Mouse (Mus musculus): ENCODE data around the gene Chst7. TPM values are rescaled to one million over a fixed set of nuclear protein-coding genes. Genes with fewer than 3 reads are reported as not detected.

Gene Chst7
- polyA plus RNA-seq, 1 experiment from 2014 or later, result 6.6 TPM

DNA sequence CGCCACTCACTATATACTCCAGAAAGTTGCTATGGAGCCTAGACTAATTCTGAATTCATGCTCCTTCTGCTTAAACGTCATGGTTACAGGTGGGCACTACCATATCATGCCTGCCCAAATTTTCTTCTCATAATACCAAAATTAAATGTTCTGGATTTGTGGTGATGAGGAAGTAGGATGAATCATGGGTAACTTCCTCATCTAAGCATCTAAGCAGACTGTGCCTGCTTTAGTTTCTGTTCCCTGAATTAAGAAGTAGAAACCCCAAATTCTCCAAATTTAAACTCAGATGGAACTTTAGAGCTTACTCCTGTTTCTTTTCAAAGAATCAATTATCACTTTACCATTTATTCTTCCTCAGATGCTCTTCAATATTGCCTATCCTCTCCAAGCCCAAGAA, 58.4 kb downstream of the Chst7 start:
- H3K36me3 ChIP-seq (ENCODE audit: control insufficient read depth, insufficient read depth), result no peaks in the 10 kb centered on the region
- no peaks in the 10 kb centered on the region for H3K27me3 ChIP-seq (ENCODE audit: control insufficient read depth, insufficient read depth, low read length)
- no peak overlapping the region for H3K9ac ChIP-seq (ENCODE audit: low read length)
- no peak overlapping the region for H3K27ac ChIP-seq (ENCODE audit: low read length)
- H3K4me1 ChIP-seq (ENCODE audit: control insufficient read depth, insufficient read depth, low read length), result no peaks in the 10 kb centered on the region
- H3K9me3 ChIP-seq (replicated peaks; ENCODE audit: control insufficient read depth, low read length), result no peaks in the 10 kb centered on the region
- H3K4me3 ChIP-seq (ENCODE audit: low read length), result no peak overlapping the region
- H3K4me2 ChIP-seq (ENCODE audit: low read depth, low read length), result no peak overlapping the region
- ATAC-seq (replicated peaks; ENCODE audit: extremely low read depth, insufficient read depth, low FRiP score), result no peak
- WGBS, result 74% methylated on average over 2 of the region's 2 CpGs

- H3K9me3 ChIP-seq (replicated peaks; ENCODE audit: control insufficient read depth, low read length), result no peaks in the 10 kb centered on the region
- H3K4me1 ChIP-seq (ENCODE audit: control insufficient read depth, insufficient read depth, low read length), result no peaks in the 10 kb centered on the region
- no peak overlapping the region for H3K4me2 ChIP-seq (ENCODE audit: low read depth, low read length)
- 39% methylated on average over 2 of the region's 2 CpGs for WGBS
- H3K27ac ChIP-seq (ENCODE audit: low read length), result no peak overlapping the region
- H3K27me3 ChIP-seq (ENCODE audit: control insufficient read depth, insufficient read depth, low read length), result no peaks in the 10 kb centered on the region
- no peak overlapping the region for H3K4me3 ChIP-seq (ENCODE audit: low read length)
- H3K36me3 ChIP-seq (ENCODE audit: control insufficient read depth, insufficient read depth), result no peaks in the 10 kb centered on the region
- no peak for ATAC-seq (replicated peaks; ENCODE audit: extremely low read depth, insufficient read depth, low FRiP score)
- H3K9ac ChIP-seq (ENCODE audit: low read length), result no peak overlapping the region
Measured at GRCm38 (mm10) chrX:20125481-20125880, 66.1 kb downstream of the Chst7 start.

GRCm38 (mm10) chrX:20128951-20129350, 69.6 kb downstream of the Chst7 start:
- no peak for ATAC-seq (replicated peaks; ENCODE audit: extremely low read depth, insufficient read depth, low FRiP score)
- Histone ChIP-seq H3K4me2 (ENCODE audit: low read depth, low read length) (no peak overlapping the region), H3K27me3 (ENCODE audit: control insufficient read depth, insufficient read depth, low read length) (no peaks in the 10 kb centered on the region), H3K4me3 (ENCODE audit: low read length) (no peak overlapping the region), H3K36me3 (ENCODE audit: control insufficient read depth, insufficient read depth) (no peaks in the 10 kb centered on the region), H3K9me3 (replicated peaks; ENCODE audit: control insufficient read depth, low read length) (no peaks in the 10 kb centered on the region), H3K27ac (ENCODE audit: low read length) (no peak overlapping the region), H3K9ac (ENCODE audit: low read length) (no peak overlapping the region), H3K4me1 (ENCODE audit: control insufficient read depth, insufficient read depth, low read length) (no peaks in the 10 kb centered on the region)

- H3K27me3 ChIP-seq (ENCODE audit: control insufficient read depth, insufficient read depth, low read length), result no peaks in the 10 kb centered on the region
- no peak overlapping the region for H3K4me2 ChIP-seq (ENCODE audit: low read depth, low read length)
- no peaks in the 10 kb centered on the region for H3K4me1 ChIP-seq (ENCODE audit: control insufficient read depth, insufficient read depth, low read length)
- ATAC-seq (replicated peaks; ENCODE audit: extremely low read depth, insufficient read depth, low FRiP score), result no peak
- 52% methylated on average over 1 of the region's 1 CpGs for WGBS
- no peaks in the 10 kb centered on the region for H3K36me3 ChIP-seq (ENCODE audit: control insufficient read depth, insufficient read depth)
- H3K9me3 ChIP-seq (replicated peaks; ENCODE audit: control insufficient read depth, low read length), result no peaks in the 10 kb centered on the region
- no peak overlapping the region for H3K27ac ChIP-seq (ENCODE audit: low read length)
- no peak overlapping the region for H3K9ac ChIP-seq (ENCODE audit: low read length)
- H3K4me3 ChIP-seq (ENCODE audit: low read length), result no peak overlapping the region
Measured at GRCm38 (mm10) chrX:20129466-20129865, 70.1 kb downstream of the Chst7 start.

Other genes starting within 250 kb of the Chst7 start
- 4.7 and 5.9 TPM in 2 replicates for gene Slc9a7, start 232.2 kb downstream of the Chst7 start, polyA plus RNA-seq (2015; fragmentation: Nextera tagmentation; extraction: Ambion mirVana)